Mouse (Mus musculus) kidney, embryonic 16.5 days (tissue): ENCODE results near the gene Dis3. TPM values are rescaled to one million over a fixed set of nuclear protein-coding genes. Genes with fewer than 3 reads are reported as not detected.

ENCODE experiments used
- polyA plus RNA-seq: library from polyadenylated mRNA; unstranded; fragments of >200 nt; fragmentation: Nextera tagmentation; extraction: Ambion mirVana; gene quantifications from 2 replicates; pipeline ENCODE4 v1.2.1, GENCODE M21; 2015

The Dis3 gene
- polyA plus RNA-seq, 1 experiment from 2014 or later, result 28.4 TPM

Other genes starting within 250 kb of the Dis3 start
- gene Rpl36a-ps1, start 105.5 kb downstream of the Dis3 start, polyA plus RNA-seq, result 0.82 and 2.1 TPM in 2 replicates
- 64.9 and 73.1 TPM in 2 replicates for gene Mzt1, start 53.6 kb downstream of the Dis3 start, polyA plus RNA-seq
- gene Bora, start 53.5 kb downstream of the Dis3 start, polyA plus RNA-seq, result 66.0 and 83.6 TPM in 2 replicates
- gene Pibf1, start 346 bp downstream of the Dis3 start, polyA plus RNA-seq, result 18.4 and 20.3 TPM in 2 replicates
- gene Klf5, start 198.9 kb upstream of the Dis3 start, polyA plus RNA-seq, result 6.3 and 8.1 TPM in 2 replicates